Mouse (Mus musculus) megakaryocyte, embryonic 14.5 days (primary cell): Measurements from ENCODE around the gene Lypd8.

Source experiments
- FLI1 ChIP-seq: IDR thresholded peaks from 2 replicates; pipeline ENCODE4 v1.6.1; 2012; ENCODE audit warnings: low read length, inconsistent platforms, mixed read lengths
- GATA1 ChIP-seq: IDR thresholded peaks from 3 replicates; pipeline ENCODE4 v1.6.1; 2012; ENCODE audit warnings: mixed read lengths, low read length, inconsistent platforms, borderline replicate concordance

DNA sequence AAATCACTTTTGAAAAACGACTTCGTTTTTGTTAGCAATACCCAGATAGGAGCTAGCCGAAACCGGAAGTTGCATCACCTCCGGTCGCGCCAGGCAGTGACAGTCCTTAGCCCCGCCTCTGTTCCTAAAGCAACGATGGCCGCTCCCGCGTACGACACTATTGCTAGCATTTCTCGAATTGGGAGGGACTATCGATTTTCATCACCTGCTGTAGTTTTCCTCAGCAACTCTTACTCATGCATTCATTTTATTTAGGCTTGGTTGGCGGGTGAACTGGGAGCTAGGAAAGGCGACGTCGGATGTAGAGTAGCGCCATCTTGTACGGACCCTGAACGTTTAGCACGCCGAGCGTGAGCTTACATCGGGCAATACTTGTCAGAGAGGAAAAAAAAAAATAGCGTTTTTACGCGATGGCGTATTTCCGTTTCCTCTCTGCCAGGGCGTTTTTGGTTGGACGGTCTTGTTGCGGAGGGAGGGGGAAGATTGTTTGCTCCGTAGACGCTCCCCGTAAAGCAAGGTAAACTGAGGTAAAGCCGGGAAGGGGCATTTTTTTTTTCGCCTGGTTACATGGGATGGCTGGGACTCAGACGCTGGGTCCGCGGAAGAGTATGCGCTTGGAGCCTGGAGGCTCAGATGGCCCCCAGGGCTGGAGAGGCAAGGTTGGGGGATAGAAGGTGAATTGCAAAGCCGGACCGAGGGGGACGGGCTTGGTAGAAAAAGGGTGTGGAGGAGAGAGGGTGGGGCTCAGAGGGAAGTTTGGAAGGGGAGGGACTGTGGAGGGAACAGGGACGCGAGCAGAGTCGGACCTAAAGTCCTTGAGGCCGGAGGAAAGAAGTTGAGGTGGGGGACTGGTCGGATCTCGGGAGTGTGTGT lies 48.3 kb upstream of the Lypd8 start, which contains the start of the genes Zfp672 and Sh3bp5l:
- TF ChIP-seq GATA1 (no peak), FLI1 (no peak)
